Mouse (Mus musculus) left cerebral cortex, postnatal 14 days (tissue): Measurements from ENCODE around the gene Tmem81. TPM values are rescaled to one million over a fixed set of nuclear protein-coding genes. Genes with fewer than 3 reads are reported as not detected.
A peak's percentile ranks its signal among the peaks of the same experiment; 100 is the strongest.

ENCODE experiments used
- DNase-seq, 2 experiments: peaks; one replicate each; pipeline ENCODE4 v3.0.0; 2021 to 2022; ENCODE audit warnings: low spot score in 2 of 2, mixed read lengths in 1 of 2
- intact Hi-C: fragments of 180-260 bp; cut with DNase I; formaldehyde crosslinking; loops from one replicate; pipeline ENCODE4 v1.15.1; 2025
- total RNA-seq, 2 experiments: library from RNA; stranded (reverse); gene quantifications; 2 replicates each; pipeline ENCODE4 v1.2.3; 2021

Tmem81 gene
- total RNA-seq, 2 experiments from 2014 or later = 2.3 to 2.7 TPM

DNA sequence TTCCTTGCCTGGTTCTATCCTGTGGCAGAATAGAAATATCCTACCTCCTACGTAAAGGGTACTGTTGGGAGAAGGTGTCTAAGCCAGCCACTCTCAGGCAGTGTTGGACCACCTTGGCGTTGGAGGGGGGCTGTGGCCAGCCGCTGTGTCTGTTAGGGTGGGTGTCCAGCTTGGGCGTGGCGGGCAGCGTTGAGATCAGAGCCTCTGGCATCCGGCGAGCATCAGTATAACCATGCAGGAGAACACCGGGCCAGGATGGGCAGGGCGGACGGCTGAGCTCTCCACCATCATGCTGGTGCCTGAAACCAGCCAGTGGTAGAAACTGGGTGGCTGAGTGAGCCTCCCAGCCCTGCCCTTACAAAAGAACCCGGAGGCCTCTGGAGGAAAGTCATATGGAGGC is 9.3 kb downstream of the Tmem81 start:
- intact Hi-C loops = no loop called here
- no peak for DNase-seq

- intact Hi-C loops = no loop called here
- no peak for DNase-seq
Measured at GRCm38 (mm10) chr1:132516776-132517175, 10.7 kb downstream of the Tmem81 start.

GRCm38 (mm10) chr1:132518621-132519020 is 12.6 kb downstream of the Tmem81 start:
- no peak for DNase-seq
- intact Hi-C loops = no loop called here

DNA sequence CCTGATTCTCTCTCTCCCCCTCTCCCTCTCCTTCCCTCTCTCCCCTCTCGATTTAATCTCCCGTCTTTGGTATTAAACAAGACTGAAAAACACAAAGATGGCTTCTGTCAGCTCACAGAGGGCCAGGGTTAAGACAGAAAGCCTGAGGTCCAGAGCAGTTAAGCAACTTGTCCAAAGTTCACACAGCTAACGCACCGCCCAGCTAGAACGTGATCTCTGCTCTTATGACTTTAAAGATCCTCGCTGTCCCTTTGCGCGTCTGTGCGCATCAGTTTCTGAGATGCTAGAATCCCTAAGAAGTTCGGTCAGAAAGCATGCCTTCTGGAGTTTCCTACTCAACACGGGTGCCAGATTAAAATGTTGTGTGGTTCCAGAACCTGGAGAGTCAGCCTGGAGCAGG is 13.7 kb downstream of the Tmem81 start:
- no peak for DNase-seq

DNA sequence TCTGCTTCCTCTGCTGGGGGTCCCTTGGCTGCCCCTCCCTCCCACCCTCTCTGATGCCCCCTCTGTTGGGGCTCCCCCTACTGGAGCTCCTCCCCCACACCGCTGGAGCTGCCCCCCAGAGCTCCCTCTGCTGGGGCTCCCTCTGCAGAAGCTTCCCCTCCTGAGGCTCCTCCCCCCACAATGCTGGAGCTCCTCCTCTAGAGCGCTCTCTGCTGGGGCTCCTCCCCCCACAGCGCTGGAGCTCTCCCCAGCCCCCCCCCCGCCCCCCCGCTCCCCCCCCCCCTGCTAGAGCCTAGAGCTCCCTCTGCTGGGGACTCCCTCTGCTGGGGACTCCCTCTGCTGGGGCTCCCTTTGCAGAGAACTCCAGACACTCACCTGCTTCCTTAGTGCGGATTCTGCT is 14.7 kb downstream of the Tmem81 start:
- peak; percentile 55 to 67 for DNase-seq
- intact Hi-C loops = loop anchor here (10.0 kb wide), 1 partner anchor 224 kb away; the partner anchor contains the start of gene Nfasc

More for the DNA sequence above, 13.7 kb downstream of the Tmem81 start:
- intact Hi-C loops = loop anchor here (10.0 kb wide), 1 partner anchor 225 kb away; the partner anchor contains the start of gene Nfasc

DNA sequence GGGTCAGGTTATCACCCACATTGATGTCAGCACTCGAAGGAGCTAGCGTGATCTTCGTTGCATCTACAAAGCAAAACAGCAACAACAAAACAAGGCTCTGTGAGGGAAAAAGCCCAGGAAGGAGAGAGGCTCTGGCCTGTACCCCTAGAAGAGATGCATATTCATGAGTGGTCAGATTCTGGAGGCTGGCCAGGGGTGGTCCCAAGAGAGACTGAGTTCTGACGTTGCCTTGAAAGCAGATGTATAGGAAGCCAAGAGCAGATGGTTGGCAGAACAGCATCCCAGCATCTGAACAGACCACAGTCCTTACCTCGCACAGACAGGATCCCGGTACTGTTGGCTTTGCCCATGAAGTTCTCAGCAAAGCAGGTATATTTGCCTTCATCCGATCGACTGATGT is 17.0 kb downstream of the Tmem81 start:
- no peak for DNase-seq
- intact Hi-C loops = loop anchor here (10.0 kb wide), 1 partner anchor 222 kb away; the partner anchor contains the start of gene Nfasc

DNA sequence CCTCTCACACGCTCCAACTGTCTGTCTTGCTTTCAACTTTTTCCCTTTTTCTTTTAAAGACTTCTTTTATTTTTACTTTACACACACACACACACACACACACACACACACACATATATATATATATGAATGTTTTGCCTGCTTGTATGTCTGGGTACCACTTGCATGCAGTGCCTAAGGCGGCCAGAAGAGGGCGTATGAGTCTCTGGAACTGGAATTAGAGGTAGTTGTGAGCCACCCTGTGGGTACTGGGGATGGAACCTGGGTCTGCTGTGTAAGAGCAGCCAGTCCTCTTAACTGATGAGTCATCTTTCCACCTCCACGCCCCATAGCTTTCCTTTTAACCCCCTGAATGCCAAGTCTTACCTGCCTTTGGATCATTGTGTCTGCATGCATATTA is 17.9 kb downstream of the Tmem81 start:
- intact Hi-C loops = loop anchor here (10.0 kb wide), 1 partner anchor 221 kb away; the partner anchor contains the start of gene Nfasc
- peak in 1 of 2 experiments; percentile 74 for DNase-seq

DNA sequence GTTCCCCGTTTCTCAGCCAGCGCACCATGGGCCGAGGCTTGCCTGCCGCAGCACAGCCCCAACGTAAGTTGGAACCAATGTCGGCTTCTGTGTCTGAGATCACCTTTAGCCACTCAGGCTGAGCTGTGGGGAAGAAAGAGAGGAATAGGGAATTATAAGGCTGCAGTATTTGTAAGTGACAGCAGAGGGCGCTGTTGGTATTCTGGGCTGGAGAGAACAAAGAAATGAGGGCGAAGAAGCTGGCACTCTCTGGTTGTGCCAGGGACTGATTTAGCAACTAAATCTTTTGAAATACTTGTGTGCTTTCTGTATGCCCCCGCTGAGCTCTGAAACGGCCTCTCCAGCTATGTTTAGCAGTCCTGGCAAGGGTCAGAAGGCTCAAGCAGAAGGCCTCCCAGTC is 19.8 kb downstream of the Tmem81 start:
- DNase-seq = peak; percentile 90 to 91
- intact Hi-C loops = loop anchor here (1.0 to 10.0 kb wide), 2 partner anchors 68 to 219 kb away; partner anchors contain the start of gene Nfasc

DNA sequence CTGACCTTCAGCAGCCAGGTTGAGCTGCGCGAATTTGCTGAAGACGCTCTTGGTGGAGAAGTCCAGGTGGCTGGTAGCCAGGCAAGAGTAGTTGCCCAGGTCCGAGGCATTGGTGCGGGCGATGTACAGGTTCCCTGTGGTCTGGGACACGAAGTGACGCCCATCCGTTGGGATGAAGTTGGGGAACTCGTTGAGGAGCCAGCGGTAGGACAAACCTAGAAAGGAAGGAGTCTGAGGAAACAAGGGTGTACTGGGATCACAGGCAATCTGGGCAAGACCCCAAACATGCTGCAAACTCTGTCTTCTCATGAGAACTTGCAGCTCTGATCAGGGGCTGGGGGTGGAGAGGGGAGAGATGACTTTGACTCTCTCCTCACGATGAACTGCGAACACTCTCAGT is 22.0 kb downstream of the Tmem81 start:
- no peak for DNase-seq
- intact Hi-C loops = loop anchor here (10.0 kb wide), 1 partner anchor 217 kb away; the partner anchor contains the start of gene Nfasc

GRCm38 (mm10) chr1:132528647-132529334 is 22.8 kb downstream of the Tmem81 start:
- no peak for DNase-seq
- intact Hi-C loops = loop anchor here (10.0 kb wide), 1 partner anchor 216 kb away; the partner anchor contains the start of gene Nfasc

DNA sequence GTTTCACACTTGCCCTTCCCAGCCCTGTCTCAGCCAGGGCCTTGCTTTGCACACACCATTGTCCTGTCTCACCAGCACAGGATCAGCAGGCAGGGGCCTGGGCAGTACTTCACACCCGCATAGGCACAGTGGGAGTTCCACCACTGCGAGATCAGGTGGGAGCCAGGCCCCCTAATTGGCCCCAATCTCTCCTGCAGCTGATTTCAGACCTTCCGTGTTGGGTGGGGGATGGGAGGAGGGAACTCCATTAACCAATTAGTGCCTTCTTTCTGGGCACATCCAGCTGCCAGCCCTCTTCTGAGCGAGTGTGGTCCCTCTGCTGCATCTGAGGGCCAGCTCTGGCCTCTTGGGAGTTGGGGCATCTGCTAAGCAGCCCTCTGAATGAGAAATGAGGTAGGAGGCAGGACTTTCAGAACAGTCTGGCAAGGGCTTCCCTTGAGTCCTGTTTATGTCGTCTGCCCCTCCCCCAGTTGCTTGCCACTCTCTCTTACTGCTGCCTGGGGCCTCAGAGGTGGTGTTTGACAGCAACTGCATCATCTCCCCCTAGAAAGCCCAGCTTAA is 24.7 kb downstream of the Tmem81 start:
- intact Hi-C loops = no loop called here
- DNase-seq = no peak

DNA sequence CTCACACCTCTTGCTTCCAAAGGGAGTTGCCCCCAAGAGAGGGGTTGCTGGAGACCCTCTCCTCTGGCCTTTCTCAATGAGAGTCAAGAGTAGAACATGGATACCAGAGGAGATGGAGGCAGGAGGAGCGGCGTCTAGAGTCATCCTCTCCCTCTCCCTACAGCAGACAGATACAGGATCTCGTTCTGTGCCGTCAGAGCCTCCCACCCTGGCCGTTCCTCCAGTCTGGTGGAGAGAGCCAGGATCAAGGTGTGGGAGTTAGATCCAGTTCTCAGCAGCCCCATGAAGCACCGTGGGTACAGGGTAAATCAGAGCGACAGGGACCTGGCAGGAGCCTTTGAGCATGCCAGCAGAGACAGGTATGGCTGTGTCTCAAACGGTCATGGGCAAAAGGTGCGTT is 26.5 kb downstream of the Tmem81 start:
- no peak for DNase-seq
- intact Hi-C loops = no loop called here

DNA sequence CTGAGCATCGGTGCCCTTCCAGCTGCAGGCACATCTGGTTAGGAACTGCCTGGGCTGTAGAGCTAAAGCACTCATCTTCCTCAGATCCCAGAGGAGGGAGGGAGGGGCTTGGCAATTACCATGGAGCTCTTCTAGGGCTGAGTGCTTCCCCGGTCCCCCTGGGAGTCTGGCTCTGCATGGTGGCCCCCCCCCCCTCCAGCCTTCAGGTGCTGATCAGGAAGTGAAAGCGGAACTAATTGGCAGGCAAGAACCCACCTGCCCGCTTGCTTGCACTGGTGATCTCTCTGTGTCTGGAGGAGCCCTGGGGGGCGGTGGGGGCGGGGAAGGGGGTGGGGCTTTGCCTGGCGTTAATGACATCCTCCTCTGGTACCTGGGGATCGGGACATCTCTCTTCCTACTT is 27.8 kb downstream of the Tmem81 start:
- intact Hi-C loops = no loop called here

GRCm38 (mm10) chr1:132535541-132535940 is 29.5 kb downstream of the Tmem81 start:
- intact Hi-C loops = no loop called here
- DNase-seq = no peak

More for the DNA sequence above, 27.8 kb downstream of the Tmem81 start:
- no peak for DNase-seq

DNA sequence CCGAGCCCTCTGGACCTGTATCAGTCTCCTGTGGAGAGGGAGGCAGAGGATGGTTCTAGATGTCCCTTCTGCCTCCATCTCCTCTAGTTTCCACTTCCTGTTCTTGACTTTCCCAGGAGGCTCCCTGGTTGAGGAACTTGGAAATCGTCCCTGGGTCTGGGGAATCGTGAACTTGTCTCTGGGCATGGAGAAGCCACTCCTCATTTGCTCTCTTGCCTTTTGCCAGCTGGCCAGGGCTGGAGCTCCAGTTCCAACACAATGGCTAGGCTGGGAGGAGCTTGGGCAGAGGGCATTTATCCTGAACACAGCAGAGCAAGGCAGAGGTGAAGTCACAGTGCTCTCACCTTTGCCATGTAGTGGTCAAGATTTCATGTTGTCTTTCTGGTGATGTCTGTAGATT is 30.4 kb downstream of the Tmem81 start:
- DNase-seq = no peak
- intact Hi-C loops = no loop called here

DNA sequence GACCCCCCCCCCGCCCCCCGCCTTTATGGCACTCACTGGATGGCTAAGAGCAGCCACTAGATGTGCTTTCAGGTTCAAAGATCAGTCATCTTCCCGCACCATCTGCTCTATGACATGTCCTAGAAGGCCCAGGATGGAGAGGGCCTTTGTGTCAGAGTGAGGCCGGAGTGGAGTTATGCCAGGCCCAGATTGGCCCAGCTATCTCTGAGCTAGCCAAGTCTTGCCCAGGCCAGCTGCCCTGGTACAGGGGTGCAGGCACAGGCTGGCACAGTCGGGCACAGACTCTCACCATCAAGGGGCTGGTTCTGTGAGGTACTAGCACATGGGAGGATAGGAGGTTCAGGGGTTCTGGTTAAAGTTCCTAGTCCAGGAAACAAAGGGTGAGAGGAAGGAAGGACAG is 31.7 kb downstream of the Tmem81 start:
- intact Hi-C loops = no loop called here
- no peak for DNase-seq

DNA sequence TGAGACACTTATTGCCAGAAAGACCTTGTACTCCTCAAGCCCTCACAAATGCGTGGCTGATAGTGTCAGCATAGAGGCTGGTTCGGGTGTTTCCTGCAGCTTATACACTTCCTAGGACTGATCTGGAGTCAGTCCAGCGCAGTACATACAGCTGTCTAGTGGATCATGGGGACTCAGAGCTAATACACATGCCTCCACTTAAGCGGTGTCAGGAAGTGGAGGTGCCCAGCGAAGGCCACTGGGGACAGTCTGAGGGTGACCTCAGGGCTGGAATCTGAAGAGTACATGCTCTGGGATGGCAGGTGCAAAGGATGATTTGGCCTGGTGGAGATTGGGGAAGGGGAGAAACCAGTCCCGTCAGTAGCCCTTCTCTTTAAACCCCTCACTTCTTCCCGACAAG is 34.7 kb downstream of the Tmem81 start:
- no peak for DNase-seq
- intact Hi-C loops = no loop called here

DNA sequence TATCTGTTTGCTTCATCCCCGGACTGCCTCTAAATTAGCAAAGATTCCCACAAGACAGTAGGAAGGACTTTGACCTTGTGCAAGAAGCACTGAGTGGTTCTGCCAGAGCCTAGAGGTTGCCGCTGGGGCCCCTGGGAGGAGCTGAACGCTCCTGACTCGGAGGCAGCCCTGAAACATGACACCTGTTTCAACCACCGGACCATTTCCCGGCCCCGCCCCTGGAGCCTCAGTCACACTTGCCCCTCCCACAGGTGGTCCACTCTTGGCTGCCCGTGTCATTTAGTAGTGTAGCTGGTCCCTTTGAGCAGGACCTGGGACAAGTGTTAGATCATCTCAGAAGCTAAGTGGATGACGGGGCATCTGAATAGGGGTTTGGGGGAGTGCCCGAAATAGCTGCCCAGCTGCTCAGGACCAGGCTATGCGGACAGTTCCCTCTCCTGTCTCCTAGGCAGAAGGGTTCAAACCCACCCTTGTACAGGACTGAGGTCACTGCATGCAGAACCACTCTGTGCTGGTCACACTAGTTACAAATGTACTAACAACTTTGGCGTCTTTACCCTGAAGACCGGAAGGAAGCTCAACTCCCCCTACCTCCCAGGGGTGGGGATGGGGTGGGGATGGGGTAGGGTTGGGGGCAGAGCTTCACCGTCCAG is 35.3 kb downstream of the Tmem81 start:
- no peak for DNase-seq
- intact Hi-C loops = no loop called here

- no peak for DNase-seq
- intact Hi-C loops = no loop called here
Measured at GRCm38 (mm10) chr1:132541824-132542599, 36.0 kb downstream of the Tmem81 start.
